Mouse (Mus musculus) kidney, embryonic 15.5 days (tissue): ENCODE data around the gene Saa2. TPM values are rescaled to one million over a fixed set of nuclear protein-coding genes. Genes with fewer than 3 reads are reported as not detected.

Experiments used
- ATAC-seq: fragments of 200-750 bp; cut with Nextera tagmentation; replicated peaks from 2 replicates; pipeline ENCODE4 v1.8.0; 2017; ENCODE audit warnings: moderate TSS enrichment; ENCODE audit not compliant: low FRiP score
- H3K27ac ChIP-seq: fragments of 300-500 bp; sonication (generic); 2 replicates; pipeline ENCODE4 v1.5.1; 2015; ENCODE audit warnings: mild to moderate bottlenecking, inconsistent platforms
- H3K27me3 ChIP-seq: fragments of 300-500 bp; sonication (generic); 2 replicates; pipeline ENCODE4 v1.6.1; 2015; ENCODE audit warnings: inconsistent platforms
- H3K36me3 ChIP-seq: fragments of 300-500 bp; sonication (generic); 2 replicates; pipeline ENCODE4 v1.6.1; 2015; ENCODE audit warnings: inconsistent platforms
- H3K4me1 ChIP-seq: fragments of 300-500 bp; sonication (generic); 2 replicates; pipeline ENCODE4 v1.6.1; 2015; ENCODE audit warnings: inconsistent platforms
- H3K4me2 ChIP-seq: fragments of 300-500 bp; sonication (generic); 2 replicates; pipeline ENCODE4 v1.6.1; 2015; ENCODE audit warnings: moderate library complexity, mild to moderate bottlenecking, inconsistent platforms
- H3K4me3 ChIP-seq: fragments of 300-500 bp; sonication (generic); replicated peaks from 2 replicates; pipeline ENCODE4 v1.5.1; 2015; ENCODE audit warnings: mild to moderate bottlenecking, inconsistent platforms
- H3K9ac ChIP-seq: fragments of 300-500 bp; sonication (generic); 2 replicates; pipeline ENCODE4 v1.6.1; 2015; ENCODE audit warnings: mild to moderate bottlenecking, inconsistent platforms
- H3K9me3 ChIP-seq: fragments of 300-500 bp; sonication (generic); replicated peaks from 2 replicates; pipeline ENCODE4 v1.6.1; 2016; ENCODE audit warnings: inconsistent platforms
- WGBS: fragments of 180-500 bp; shearing (Covaris S2); methylation state at CpG from one replicate; pipeline ENCODE4 v1.1.7; 2015; ENCODE audit warnings: mixed read lengths; 5-methylcytosine and 5-hydroxymethylcytosine counted together
- polyA plus RNA-seq: library from polyadenylated mRNA; unstranded; fragments of >200 nt; fragmentation: Nextera tagmentation; extraction: Ambion mirVana; gene quantifications from 2 replicates; pipeline ENCODE4 v1.2.1, GENCODE M21; 2015

Saa2 gene
- polyA plus RNA-seq, 1 experiment from 2014 or later, result 0.68 TPM

GRCm38 (mm10) chr7:46767371-46767770 is 15.8 kb downstream of the Saa2 start:
- no peak overlapping the region for H3K9ac ChIP-seq
- no peak overlapping the region for H3K4me2 ChIP-seq
- no peaks in the 10 kb centered on the region for H3K4me1 ChIP-seq
- H3K4me3 ChIP-seq, result no peak overlapping the region
- ATAC-seq, result no peak
- no peak overlapping the region for H3K27ac ChIP-seq
- H3K36me3 ChIP-seq, result peaks cover 89% of the 10 kb centered on the region
- no peaks in the 10 kb centered on the region for H3K9me3 ChIP-seq
- H3K27me3 ChIP-seq, result no peaks in the 10 kb centered on the region

GRCm38 (mm10) chr7:46768451-46768850 is 16.9 kb downstream of the Saa2 start:
- WGBS, result 95% methylated on average over 7 of the region's 7 CpGs
- ATAC-seq, result no peak
- no peaks in the 10 kb centered on the region for H3K27me3 ChIP-seq
- no peaks in the 10 kb centered on the region for H3K9me3 ChIP-seq
- no peak overlapping the region for H3K9ac ChIP-seq
- H3K4me2 ChIP-seq, result no peak overlapping the region
- peaks cover 89% of the 10 kb centered on the region for H3K36me3 ChIP-seq
- H3K4me3 ChIP-seq, result no peak overlapping the region
- H3K27ac ChIP-seq, result no peak overlapping the region
- H3K4me1 ChIP-seq, result no peaks in the 10 kb centered on the region

GRCm38 (mm10) chr7:46770706-46771105 is 19.1 kb downstream of the Saa2 start:
- H3K9me3 ChIP-seq, result no peaks in the 10 kb centered on the region
- H3K27ac ChIP-seq, result no peak overlapping the region
- H3K36me3 ChIP-seq, result peaks cover 90% of the 10 kb centered on the region
- H3K4me1 ChIP-seq, result no peaks in the 10 kb centered on the region
- no peaks in the 10 kb centered on the region for H3K27me3 ChIP-seq
- WGBS, result 70% methylated on average over 4 of the region's 4 CpGs
- no peak overlapping the region for H3K4me2 ChIP-seq
- H3K4me3 ChIP-seq, result no peak overlapping the region
- H3K9ac ChIP-seq, result no peak overlapping the region
- ATAC-seq, result no peak

- Histone ChIP-seq H3K9ac (no peak overlapping the region), H3K27me3 (no peaks in the 10 kb centered on the region), H3K36me3 (peaks cover 56% of the 10 kb centered on the region), H3K4me2 (no peak overlapping the region), H3K27ac (no peak overlapping the region), H3K9me3 (no peaks in the 10 kb centered on the region), H3K4me1 (no peaks in the 10 kb centered on the region), H3K4me3 (no peak overlapping the region)
- 95% methylated on average over 5 of the region's 5 CpGs for WGBS
- no peak for ATAC-seq
Measured at GRCm38 (mm10) chr7:46789177-46789849, 37.7 kb downstream of the Saa2 start.

GRCm38 (mm10) chr7:46793871-46794270 is 42.3 kb downstream of the Saa2 start:
- Histone ChIP-seq H3K9me3 (no peaks in the 10 kb centered on the region), H3K27ac (no peak overlapping the region), H3K9ac (no peak overlapping the region), H3K4me1 (peaks cover 21% of the 10 kb centered on the region), H3K4me2 (peak overlapping the region; percentile 73; the same call in 1 of the 2 replicates), H3K36me3 (peaks cover 24% of the 10 kb centered on the region), H3K4me3 (no peak overlapping the region), H3K27me3 (no peaks in the 10 kb centered on the region)
- no peak for ATAC-seq
- WGBS, result 66% methylated on average over 4 of the region's 4 CpGs

- peak within 1 kb of the TSS; percentile 73 for H3K4me2 ChIP-seq
- H3K27me3 ChIP-seq, result no peaks in the 10 kb centered on the region
- peaks cover 22% of the 10 kb centered on the region for H3K36me3 ChIP-seq
- under 1% methylated on average over 75 of the region's 75 CpGs for WGBS
- H3K4me1 ChIP-seq, result peaks cover 21% of the 10 kb centered on the region
- no peaks in the 10 kb centered on the region for H3K9me3 ChIP-seq
- peak; percentile 99 for ATAC-seq
- H3K4me3 ChIP-seq, result peak within 1 kb of the TSS; percentile 97
- peak within 1 kb of the TSS; percentile 88 for H3K27ac ChIP-seq
- H3K9ac ChIP-seq, result peak within 1 kb of the TSS; percentile 89
Measured at GRCm38 (mm10) chr7:46795287-46796205, 44.0 kb downstream of the Saa2 start, which contains the start of the genes Hps5 and Gtf2h1. TSS of gene Hps5 (minus strand) at chr7:46796064. TSS of gene Gtf2h1 (plus strand) at chr7:46796103.

GRCm38 (mm10) chr7:46796206-46796679 is 44.7 kb downstream of the Saa2 start:
- ATAC-seq, result no peak

GRCm38 (mm10) chr7:46796779-46797178 is 45.2 kb downstream of the Saa2 start:
- ATAC-seq, result no peak
- Histone ChIP-seq H3K27me3 (no peaks in the 10 kb centered on the region), H3K27ac (no peak overlapping the region), H3K9ac (peak overlapping the region; percentile 89), H3K4me1 (peaks cover 21% of the 10 kb centered on the region), H3K4me2 (peak overlapping the region; percentile 73), H3K36me3 (peaks cover 29% of the 10 kb centered on the region), H3K9me3 (no peaks in the 10 kb centered on the region), H3K4me3 (peak overlapping the region; percentile 97)
- WGBS, result 55% methylated on average over 6 of the region's 6 CpGs

More at GRCm38 (mm10) chr7:46796206-46796679, 44.7 kb downstream of the Saa2 start:
- peaks cover 21% of the 10 kb centered on the region for H3K4me1 ChIP-seq
- H3K36me3 ChIP-seq, result peaks cover 24% of the 10 kb centered on the region
- H3K4me2 ChIP-seq, result peak overlapping the region; percentile 73
- no peaks in the 10 kb centered on the region for H3K27me3 ChIP-seq
- H3K27ac ChIP-seq, result peak overlapping the region; percentile 88
- peak overlapping the region; percentile 97 for H3K4me3 ChIP-seq
- no peaks in the 10 kb centered on the region for H3K9me3 ChIP-seq
- WGBS, result under 1% methylated on average over 31 of the region's 31 CpGs
- H3K9ac ChIP-seq, result peak overlapping the region; percentile 89

Other genes starting within 250 kb of the Saa2 start
- gene Sergef, start 112.0 kb upstream of the Saa2 start, polyA plus RNA-seq, result 13.9 and 16.4 TPM in 2 replicates
- 1.7 and 2.0 TPM in 2 replicates for gene Tph1, start 79.3 kb upstream of the Saa2 start, polyA plus RNA-seq
- 32.6 and 33.6 TPM in 2 replicates for gene Saal1, start 41.1 kb upstream of the Saa2 start, polyA plus RNA-seq
- gene Saa3, start 36.1 kb upstream of the Saa2 start, polyA plus RNA-seq, result 0.42 and 0.55 TPM in 2 replicates
- gene Saa4, start 19.2 kb upstream of the Saa2 start, polyA plus RNA-seq, result 0.23 TPM in 1 of 2 replicates, not detected in the other
- gene Saa1, start 8.8 kb upstream of the Saa2 start, polyA plus RNA-seq, result 2.6 and 2.9 TPM in 2 replicates
- gene Hps5, start 44.3 kb downstream of the Saa2 start, polyA plus RNA-seq, result 27.7 and 31.5 TPM in 2 replicates
- 42.3 and 43.8 TPM in 2 replicates for gene Gtf2h1, start 44.3 kb downstream of the Saa2 start, polyA plus RNA-seq
- gene Ldha, start 89.7 kb downstream of the Saa2 start, polyA plus RNA-seq, result 1,596 and 1,620 TPM in 2 replicates
- gene Ldhc, start 109.4 kb downstream of the Saa2 start, polyA plus RNA-seq, result 0.12 TPM in 1 of 2 replicates, not detected in the other
- gene Tsg101, start 168.2 kb downstream of the Saa2 start, polyA plus RNA-seq, result 177 and 180 TPM in 2 replicates
- gene Uevld, start 206.7 kb downstream of the Saa2 start, polyA plus RNA-seq, result 11.7 and 12.4 TPM in 2 replicates
- not detected in 2 replicates for gene Gm9999, start 231.8 kb downstream of the Saa2 start, polyA plus RNA-seq